Mouse (Mus musculus) hematopoietic stem cell, adult 5-6 weeks (primary cell): ENCODE results near the gene Hist1h1a. TPM values are rescaled to one million over a fixed set of nuclear protein-coding genes. Genes with fewer than 3 reads are reported as not detected.
"Not testable (repeated sequence)": the region's sequence is repeated elsewhere in the genome, so short reads cannot be mapped to it uniquely, and the experiment has no call there.

Source experiments
- ATAC-seq, 2 experiments: fragments of 125-278 bp in 1 of 2; replicated peaks in 1 of 2; 2 replicates each; pipeline ENCODE4 v1.8.0; 2016 to 2017; ENCODE audit warnings: inconsistent platforms in 2 of 2, mild to moderate bottlenecking in 2 of 2, moderate number of reproducible peaks in 2 of 2, low read depth in 1 of 2, moderate TSS enrichment in 1 of 2; ENCODE audit not compliant: low FRiP score in 2 of 2, poor library complexity in 2 of 2, severe bottlenecking in 2 of 2, insufficient read depth in 1 of 2, low TSS enrichment in 1 of 2
- total RNA-seq: library from RNA; stranded (forward); fragments of 172-1452, 232-1000 nt; gene quantifications from 2 replicates; pipeline ENCODE4 v1.2.3, GENCODE M21; 2017

Hist1h1a gene
- total RNA-seq, 1 experiment from 2014 or later, result 1,487 TPM

DNA sequence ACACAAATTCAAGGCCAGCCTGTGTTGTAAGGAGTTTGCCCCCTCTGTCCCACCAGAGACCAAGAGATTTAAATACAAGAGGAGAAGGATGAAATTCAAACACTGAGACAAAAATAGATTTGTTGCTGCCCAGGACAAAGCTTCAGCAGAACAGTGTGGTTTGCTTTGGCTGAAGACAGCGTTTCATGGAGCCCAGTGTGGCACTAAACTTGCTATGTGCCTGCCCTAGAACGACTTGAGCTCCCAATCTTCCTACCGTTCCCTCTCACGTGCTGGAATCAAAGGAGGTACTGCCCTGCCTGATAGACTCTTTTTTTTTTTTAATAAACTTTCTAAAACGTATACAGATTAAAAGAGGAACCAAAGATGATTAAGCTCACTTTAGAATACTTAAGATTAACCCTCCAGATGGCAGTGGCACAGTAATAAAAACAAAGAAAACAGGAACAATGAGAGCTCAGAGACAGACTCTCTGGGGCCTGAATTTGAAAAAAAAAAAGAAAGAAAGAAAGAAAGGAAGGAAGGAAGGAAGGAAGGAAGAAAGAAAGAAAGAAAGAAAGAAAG is 5.5 kb downstream of the Hist1h1a start:
- ATAC-seq, result peak; percentile 63 to 81

DNA sequence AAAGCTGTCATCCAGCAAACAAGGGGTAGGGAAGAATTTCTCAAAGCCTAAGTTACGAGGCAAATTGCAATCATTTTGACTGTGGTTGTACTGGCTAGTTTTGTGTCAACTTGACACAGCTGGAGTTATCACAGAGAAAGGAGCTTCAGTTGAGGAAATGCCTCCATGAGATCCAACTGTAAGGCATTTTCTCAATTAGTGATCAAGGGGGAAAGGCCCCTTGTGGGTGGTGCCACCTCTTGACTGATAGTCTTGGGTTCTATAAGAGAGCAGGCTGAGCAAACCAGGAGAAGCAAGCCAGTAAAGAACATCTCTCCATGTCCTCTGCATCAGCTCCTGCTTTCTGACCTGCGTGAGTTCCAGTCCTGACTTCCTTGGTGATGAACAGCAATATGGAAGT is 6.1 kb downstream of the Hist1h1a start, which contains the start of gene Trim38:
TSS of gene Trim38 (plus strand) at position 301 of the 400 bp plus-strand sequence.
- ATAC-seq, result not testable (repeated sequence)

DNA sequence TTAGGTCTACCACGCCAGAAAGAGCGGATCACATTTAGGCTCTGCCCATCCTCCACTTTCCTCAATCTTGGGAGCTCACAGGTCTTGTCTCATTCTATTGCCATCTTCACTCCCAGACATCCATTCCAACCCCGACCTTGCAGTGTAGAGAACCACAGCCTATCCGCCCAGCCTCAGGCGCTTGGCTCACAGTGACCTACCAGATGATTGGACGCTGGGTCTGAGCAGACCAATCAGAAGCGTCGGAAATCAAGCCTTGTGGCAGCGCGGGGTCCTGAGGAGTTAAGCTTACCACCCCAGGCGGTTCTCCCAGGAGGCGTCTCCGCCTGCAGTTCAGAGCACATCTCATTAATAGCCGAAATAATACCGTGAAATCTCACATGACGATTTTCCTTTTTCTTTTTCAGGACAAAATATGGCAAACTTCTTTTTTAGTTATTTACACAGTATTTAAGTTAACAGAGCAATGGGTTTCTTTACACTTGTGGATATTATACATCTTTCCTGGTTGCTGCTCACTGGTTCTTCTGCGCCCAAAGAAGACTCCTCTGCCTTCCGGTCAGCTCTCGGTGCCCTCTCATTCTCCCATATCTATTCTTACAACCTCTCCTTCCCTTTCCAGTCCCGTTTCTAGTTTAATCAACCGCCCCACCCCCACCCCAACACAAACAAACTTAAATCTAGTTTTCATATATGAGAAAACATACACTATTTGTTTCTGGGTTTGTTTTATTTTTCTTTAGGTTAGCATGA is 9.3 kb downstream of the Hist1h1a start:
- ATAC-seq, result peak; percentile 37 to 47; a peak in 3 of 4 replicates

DNA sequence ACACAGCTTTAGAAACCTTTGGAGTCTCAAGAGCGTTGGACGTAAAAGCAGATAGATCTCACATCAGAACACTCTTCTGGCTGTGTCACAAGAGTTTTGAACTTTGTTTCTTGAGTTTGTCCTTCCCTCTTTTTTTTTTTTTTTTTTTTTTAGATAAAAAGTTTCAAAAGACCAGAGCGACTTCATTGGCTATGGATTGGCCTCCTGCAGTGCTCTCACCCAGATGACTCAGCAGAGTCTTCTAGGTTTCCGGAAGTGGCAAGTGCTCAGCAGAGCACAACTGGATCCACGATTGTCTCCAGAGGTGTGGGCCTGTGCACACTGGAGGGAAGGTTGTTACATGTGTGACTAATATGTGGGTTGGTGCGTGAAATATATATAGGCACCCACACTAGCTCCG is 14.9 kb downstream of the Hist1h1a start:
- 0 out of 4 replicates have a peak, but pooled peaks have one; percentile 7 to 10 for ATAC-seq

DNA sequence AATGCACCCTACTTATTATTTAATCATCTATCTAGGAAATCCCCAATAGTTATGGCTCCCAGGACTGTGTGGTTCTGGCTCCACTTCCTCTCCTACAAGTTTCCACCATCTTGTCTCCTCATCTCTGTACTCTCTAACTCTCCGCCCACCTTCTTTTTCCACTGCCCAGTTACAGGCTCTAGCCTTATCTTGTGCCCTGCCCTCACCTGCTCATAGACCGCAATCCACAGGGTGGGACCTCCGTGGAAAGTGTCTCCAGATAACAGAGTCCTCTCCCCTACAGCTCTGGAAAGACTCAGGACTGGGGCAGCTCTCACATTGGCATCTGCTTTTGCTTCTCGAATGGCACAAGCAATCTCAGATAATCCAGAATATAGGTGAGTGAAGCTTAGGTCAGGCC is 15.6 kb downstream of the Hist1h1a start:
- ATAC-seq, result no peak

DNA sequence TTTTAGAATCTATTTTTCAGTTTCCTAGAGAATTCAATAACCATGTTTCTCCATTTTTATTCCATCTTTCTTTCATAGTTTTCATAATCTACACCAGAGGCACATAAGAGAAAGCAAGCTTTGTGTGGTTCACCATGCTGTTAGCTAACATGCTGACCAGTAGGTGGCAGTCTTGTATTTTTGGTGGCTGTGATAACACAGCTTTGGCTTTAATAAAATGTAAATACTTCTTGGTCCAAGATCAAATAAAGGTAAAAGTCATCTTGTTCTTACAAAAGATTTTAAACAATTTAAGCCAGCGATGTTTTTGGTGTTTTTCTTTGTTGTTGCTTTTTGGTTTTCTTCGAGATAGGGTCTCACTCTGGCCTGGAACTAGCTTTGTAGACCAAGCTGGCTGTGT is 29.1 kb downstream of the Hist1h1a start:
- ATAC-seq, result peak; percentile 64 to 67; a peak in 3 of 4 replicates

DNA sequence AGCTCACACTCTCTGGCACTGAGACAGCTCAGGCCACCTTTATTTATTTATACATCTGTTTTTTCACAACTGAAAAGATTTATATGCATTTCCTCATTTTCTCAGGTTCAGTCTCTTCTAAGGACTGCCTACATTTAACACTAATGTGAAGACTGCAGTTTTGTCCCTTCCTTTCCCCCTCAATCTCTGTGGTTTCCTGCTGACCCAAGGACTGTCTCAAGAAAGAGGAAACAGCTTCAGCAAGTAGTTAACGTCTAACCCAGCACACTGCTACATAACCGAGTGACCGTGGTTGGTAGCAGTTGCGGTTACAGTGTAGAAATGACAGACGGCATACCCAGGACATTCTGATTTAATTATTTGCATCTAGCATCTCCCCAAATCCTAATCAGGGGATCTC is 35.9 kb downstream of the Hist1h1a start:
- ATAC-seq, result peak; percentile 92 to 94

DNA sequence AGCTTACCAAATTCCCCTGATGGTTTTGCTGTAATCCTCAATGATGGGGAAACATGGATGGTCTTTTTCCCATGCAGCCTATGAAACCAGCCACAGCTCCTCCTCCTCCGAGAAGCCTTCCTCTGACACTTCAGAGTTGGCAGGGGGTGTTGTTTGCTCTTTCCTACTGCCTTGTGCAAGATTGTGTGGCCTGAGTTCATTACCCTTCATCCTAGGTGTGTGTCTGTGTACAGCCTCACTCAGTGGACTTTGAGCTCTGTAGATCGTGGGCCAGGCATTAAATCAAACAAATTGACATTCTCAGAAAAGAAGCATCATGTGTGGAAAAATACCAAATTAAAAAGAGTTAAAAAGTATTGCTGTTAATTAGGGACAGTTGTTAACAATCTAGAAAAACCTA is 41.1 kb downstream of the Hist1h1a start:
- no peak for ATAC-seq

DNA sequence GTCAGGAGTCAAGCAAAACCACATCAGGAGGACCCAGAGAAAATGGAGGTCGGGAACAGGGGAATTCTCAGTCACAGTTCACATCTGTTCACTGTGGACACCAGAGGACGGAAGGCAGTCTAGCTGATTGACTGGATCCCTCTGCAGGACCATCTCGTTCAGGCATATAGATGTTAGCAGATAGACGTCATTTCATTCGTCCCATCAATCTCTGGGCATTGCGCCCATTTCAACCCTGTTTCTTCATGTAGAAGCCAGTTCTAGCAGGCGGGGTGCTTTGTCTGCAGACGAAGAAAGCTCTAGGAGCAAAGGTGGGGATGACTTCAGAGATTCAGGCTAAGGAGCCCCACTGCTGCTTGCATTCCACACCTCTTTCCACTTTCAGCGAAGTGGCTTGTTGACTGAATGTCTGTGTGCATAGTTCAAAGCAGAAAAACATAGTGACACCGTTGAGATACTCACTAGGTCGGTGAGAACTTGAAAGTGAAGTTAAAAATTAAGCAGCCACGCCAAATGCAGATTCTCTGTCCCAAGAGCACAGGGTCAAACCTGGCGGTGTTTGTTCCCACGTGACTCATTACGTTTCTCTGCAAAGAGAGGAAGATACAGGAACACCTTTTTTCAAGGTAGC is 43.1 kb downstream of the Hist1h1a start, which contains the start of gene Slc17a2:
TSS of gene Slc17a2 (plus strand) at position 572 of the 631 bp plus-strand sequence.
- ATAC-seq, result no peak

Other genes starting within 250 kb of the Hist1h1a start
- 427 and 875 TPM in 2 replicates for gene Hist1h4h, start 232.6 kb upstream of the Hist1h1a start, total RNA-seq
- gene Hist1h2af, start 229.8 kb upstream of the Hist1h1a start, total RNA-seq, result 1,050 and 1,435 TPM in 2 replicates
- gene Hist1h3g, start 228.2 kb upstream of the Hist1h1a start, total RNA-seq, result 35.1 and 72.3 TPM in 2 replicates
- gene Hist1h2bh, start 220.3 kb upstream of the Hist1h1a start, total RNA-seq, result 47.7 and 59.1 TPM in 2 replicates
- 45.4 and 80.4 TPM in 2 replicates for gene Hist1h3f, start 219.6 kb upstream of the Hist1h1a start, total RNA-seq
- 943 and 1,781 TPM in 2 replicates for gene Hist1h4f, start 212.0 kb upstream of the Hist1h1a start, total RNA-seq
- 39.0 and 69.9 TPM in 2 replicates for gene Hist1h1d, start 210.4 kb upstream of the Hist1h1a start, total RNA-seq
- 153 and 296 TPM in 2 replicates for gene Hist1h3e, start 201.3 kb upstream of the Hist1h1a start, total RNA-seq
- gene Hist1h2ae, start 192.4 kb upstream of the Hist1h1a start, total RNA-seq, result 87.5 and 265 TPM in 2 replicates
- gene Hist1h2bg, start 192.3 kb upstream of the Hist1h1a start, total RNA-seq, result 765 and 915 TPM in 2 replicates
- gene Hist1h2bf, start 189.5 kb upstream of the Hist1h1a start, total RNA-seq, result 223 and 278 TPM in 2 replicates
- 346 and 539 TPM in 2 replicates for gene Hist1h2ad, start 189.3 kb upstream of the Hist1h1a start, total RNA-seq
- 76.7 and 84.0 TPM in 2 replicates for gene Hist1h3d, start 187.9 kb upstream of the Hist1h1a start, total RNA-seq
- gene Hist1h4d, start 182.1 kb upstream of the Hist1h1a start, total RNA-seq, result 639 and 801 TPM in 2 replicates
- 51.7 and 72.2 TPM in 2 replicates for gene Hist1h2be, start 142.5 kb upstream of the Hist1h1a start, total RNA-seq
- 102 and 170 TPM in 2 replicates for gene Hist1h1e, start 141.1 kb upstream of the Hist1h1a start, total RNA-seq
- gene Hist1h2ac, start 79.7 kb upstream of the Hist1h1a start, total RNA-seq, result 45.3 and 83.9 TPM in 2 replicates
- 109 and 180 TPM in 2 replicates for gene Hist1h2bc, start 79.5 kb upstream of the Hist1h1a start, total RNA-seq
- not detected in 2 replicates for gene Hist1h1t, start 67.9 kb upstream of the Hist1h1a start, total RNA-seq
- 140 and 291 TPM in 2 replicates for gene Hist1h4c, start 65.2 kb upstream of the Hist1h1a start, total RNA-seq
- gene Hfe, start 52.8 kb upstream of the Hist1h1a start, total RNA-seq, result 3.1 TPM in 2 replicates
- 345 and 598 TPM in 2 replicates for gene Hist1h1c, start 24.9 kb upstream of the Hist1h1a start, total RNA-seq
- gene Hist1h3c, start 18.1 kb upstream of the Hist1h1a start, total RNA-seq, result 240 and 585 TPM in 2 replicates
- 2,012 and 2,201 TPM in 2 replicates for gene Hist1h2bb, start 16.9 kb upstream of the Hist1h1a start, total RNA-seq
- 1,198 and 1,437 TPM in 2 replicates for gene Hist1h2ab, start 12.5 kb upstream of the Hist1h1a start, total RNA-seq
- gene Hist1h3b, start 11.4 kb upstream of the Hist1h1a start, total RNA-seq, result 224 and 348 TPM in 2 replicates
- gene Hist1h4b, start 6.7 kb upstream of the Hist1h1a start, total RNA-seq, result 208 and 415 TPM in 2 replicates
- 237 and 336 TPM in 2 replicates for gene Hist1h4a, start 2.4 kb upstream of the Hist1h1a start, total RNA-seq
- gene Hist1h3a, start 1.3 kb upstream of the Hist1h1a start, total RNA-seq, result 207 and 294 TPM in 2 replicates
- gene Trim38, start 6.2 kb downstream of the Hist1h1a start, total RNA-seq, result not detected in 2 replicates
- not detected in 2 replicates for gene Slc17a2, start 43.3 kb downstream of the Hist1h1a start, total RNA-seq
- gene Slc17a3, start 75.8 kb downstream of the Hist1h1a start, total RNA-seq, result not detected in 2 replicates
- not detected in 2 replicates for gene Slc17a1, start 104.1 kb downstream of the Hist1h1a start, total RNA-seq
- not detected in 2 replicates for gene Slc17a4, start 151.3 kb downstream of the Hist1h1a start, total RNA-seq
- not detected in 2 replicates for gene Hist1h2ba, start 170.5 kb downstream of the Hist1h1a start, total RNA-seq
- gene Hist1h2aa, start 170.8 kb downstream of the Hist1h1a start, total RNA-seq, result not detected in 2 replicates
- not detected in 2 replicates for gene Scgn, start 227.5 kb downstream of the Hist1h1a start, total RNA-seq